Mouse (Mus musculus) stomach, postnatal 0 days (tissue): Measurements from ENCODE around the gene Foxc2. TPM values are rescaled to one million over a fixed set of nuclear protein-coding genes. Genes with fewer than 3 reads are reported as not detected.
A peak's percentile ranks its signal among the peaks of the same experiment; 100 is the strongest.

Experiments
- ATAC-seq: fragments of 200-750 bp; cut with Nextera tagmentation; 2 replicates; pipeline ENCODE4 v1.8.0; 2017; ENCODE audit not compliant: low FRiP score, low TSS enrichment
- DNase-seq: peaks from one replicate; pipeline ENCODE4 v3.0.0-alpha.2; 2016; ENCODE audit warnings: low spot score
- H3K27ac ChIP-seq: fragments of 300-500 bp; sonication (generic); replicated peaks from 2 replicates; pipeline ENCODE4 v1.5.1; 2014; ENCODE audit warnings: mild to moderate bottlenecking, control low read depth
- H3K27me3 ChIP-seq: fragments of 300-500 bp; sonication (generic); 2 replicates; pipeline ENCODE4 v1.6.1; 2014; ENCODE audit warnings: low read length; ENCODE audit not compliant: control insufficient read depth, insufficient read depth
- H3K36me3 ChIP-seq: fragments of 300-500 bp; sonication (generic); 2 replicates; pipeline ENCODE4 v1.6.1; 2014; ENCODE audit warnings: low read length, mixed read lengths; ENCODE audit not compliant: control insufficient read depth, insufficient read depth
- H3K4me1 ChIP-seq: fragments of 300-500 bp; sonication (generic); replicated peaks from 2 replicates; pipeline ENCODE4 v1.6.1; 2014; ENCODE audit warnings: antibody characterized with exemption; ENCODE audit not compliant: control insufficient read depth, insufficient read depth
- H3K4me2 ChIP-seq: fragments of 300-500 bp; sonication (generic); replicated peaks from 2 replicates; pipeline ENCODE4 v1.6.1; 2014; ENCODE audit warnings: low read depth, mild to moderate bottlenecking, control low read depth, moderate library complexity
- H3K4me3 ChIP-seq: fragments of 300-500 bp; sonication (generic); 2 replicates; pipeline ENCODE4 v1.5.1; 2014; ENCODE audit warnings: low read depth, low read length, control low read depth
- H3K9ac ChIP-seq: fragments of 300-500 bp; sonication (generic); 2 replicates; pipeline ENCODE4 v1.6.1; 2014; ENCODE audit warnings: mild to moderate bottlenecking, low read length, control low read depth, mixed read lengths
- H3K9me3 ChIP-seq: fragments of 300-500 bp; sonication (generic); 2 replicates; pipeline ENCODE4 v1.6.1; 2016; ENCODE audit warnings: low read length; ENCODE audit not compliant: control insufficient read depth
- CTCF ChIP-seq: IDR thresholded peaks from 2 replicates; pipeline ENCODE4 v1.5.1; 2016; ENCODE audit warnings: antibody characterized with exemption, low read depth, mild to moderate bottlenecking, moderate library complexity
- EP300 ChIP-seq: optimal IDR thresholded peaks from 2 replicates; pipeline ENCODE3; 2016; ENCODE audit warnings: antibody characterized with exemption
- WGBS: fragments of 180-500 bp; shearing (Covaris S2); extraction: QIAGEN DNeasy Blood & Tissue Kit; methylation state at CpG from one replicate; pipeline ENCODE4 v1.1.7; 2014; 5-methylcytosine and 5-hydroxymethylcytosine counted together
- polyA plus RNA-seq: library from polyadenylated mRNA; unstranded; fragments of >200 nt; fragmentation: Nextera tagmentation; extraction: Ambion mirVana; gene quantifications from 2 replicates; pipeline ENCODE4 v1.2.1, GENCODE M21; 2015

The Foxc2 gene
- polyA plus RNA-seq, 1 experiment from 2014 or later: 0.40 TPM

GRCm38 (mm10) chr8:121088871-121089630 lies 26.9 kb upstream of the Foxc2 start:
- DNase-seq: no peak
- no peak for ATAC-seq
- Histone ChIP-seq H3K27me3 (no peaks in the 10 kb centered on the region), H3K9ac (peak overlapping the region; percentile 77), H3K27ac (peak overlapping the region; percentile 81), H3K36me3 (peaks cover 4% of the 10 kb centered on the region; the same call in 1 of the 2 replicates), H3K9me3 (no peaks in the 10 kb centered on the region), H3K4me3 (peak overlapping the region; percentile 69), H3K4me1 (no peaks in the 10 kb centered on the region), H3K4me2 (peak overlapping the region; percentile 71)
- TF ChIP-seq EP300: no peak
- no peak for TF ChIP-seq CTCF
- 5% methylated on average over 37 of the region's 40 CpGs for WGBS

GRCm38 (mm10) chr8:121089631-121090380 lies 26.2 kb upstream of the Foxc2 start:
- Histone ChIP-seq H3K9ac (peak overlapping the region; percentile 77), H3K4me3 (peak overlapping the region; percentile 69), H3K27me3 (no peaks in the 10 kb centered on the region), H3K9me3 (no peaks in the 10 kb centered on the region), H3K27ac (peak overlapping the region; percentile 81), H3K36me3 (peaks cover 4% of the 10 kb centered on the region; the same call in 1 of the 2 replicates), H3K4me2 (peak overlapping the region; percentile 71), H3K4me1 (no peaks in the 10 kb centered on the region)
- WGBS: 14% methylated on average over 32 of the region's 32 CpGs
- no peak for DNase-seq
- TF ChIP-seq EP300 (no peak), CTCF (no peak)
- no peak for ATAC-seq

- peak overlapping the region; percentile 71 for H3K4me2 ChIP-seq
- H3K4me1 ChIP-seq: no peaks in the 10 kb centered on the region
- no peak for DNase-seq
- no peaks in the 10 kb centered on the region for H3K9me3 ChIP-seq
- ATAC-seq: no peak; the same call in 1 of the 2 replicates
- 0 out of 2 replicates have a peak overlapping the region, but pooled peaks have one; percentile 8 for H3K4me3 ChIP-seq
- no peaks in the 10 kb centered on the region for H3K27me3 ChIP-seq
- 8% methylated on average over 1 of the region's 1 CpGs for WGBS
- peak overlapping the region; percentile 77; the same call in 1 of the 2 replicates for H3K9ac ChIP-seq
- peaks cover 4% of the 10 kb centered on the region; the same call in 1 of the 2 replicates for H3K36me3 ChIP-seq
- peak overlapping the region; percentile 81 for H3K27ac ChIP-seq
- TF ChIP-seq EP300 (no peak), CTCF (peak; percentile 68)
These were observed 25.3 kb upstream of the Foxc2 start for GRCm38 (mm10) chr8:121090716-121091115.

GRCm38 (mm10) chr8:121092141-121092540 lies 23.8 kb upstream of the Foxc2 start:
- Histone ChIP-seq H3K36me3 (peaks cover 4% of the 10 kb centered on the region; the same call in 1 of the 2 replicates), H3K9me3 (no peaks in the 10 kb centered on the region), H3K4me3 (no peak overlapping the region), H3K27ac (peak overlapping the region; percentile 40; the same call in 1 of the 2 replicates), H3K4me1 (no peaks in the 10 kb centered on the region), H3K4me2 (no peak overlapping the region), H3K27me3 (no peaks in the 10 kb centered on the region), H3K9ac (no peak overlapping the region)
- 16% methylated on average over 6 of the region's 6 CpGs for WGBS
- peak; percentile 30; the same call in 1 of the 2 replicates for ATAC-seq
- DNase-seq: no peak
- TF ChIP-seq CTCF: no peak
- TF ChIP-seq EP300: no peak

- H3K9ac ChIP-seq: no peak overlapping the region
- peak; percentile 58 for ATAC-seq
These were observed 23.3 kb upstream of the Foxc2 start for GRCm38 (mm10) chr8:121092627-121093026.

More at GRCm38 (mm10) chr8:121092627-121093026, 23.3 kb upstream of the Foxc2 start:
- Histone ChIP-seq H3K4me2 (peak overlapping the region; percentile 24; the same call in 1 of the 2 replicates), H3K27ac (0 out of 2 replicates have a peak overlapping the region, but pooled peaks have one; percentile 40), H3K36me3 (peaks cover 4% of the 10 kb centered on the region; the same call in 1 of the 2 replicates), H3K9me3 (no peaks in the 10 kb centered on the region), H3K4me3 (no peak overlapping the region), H3K4me1 (no peaks in the 10 kb centered on the region), H3K27me3 (no peaks in the 10 kb centered on the region)
- TF ChIP-seq EP300: no peak
- peak; percentile 95 for TF ChIP-seq CTCF
- DNase-seq: peak; percentile 88
- WGBS: 0% methylated on average over 16 of the region's 16 CpGs
